Mouse (Mus musculus) neutrophil, adult 65 days (primary cell): ENCODE data around the gene Foxa1. TPM values are rescaled to one million over a fixed set of nuclear protein-coding genes. Genes with fewer than 3 reads are reported as not detected.

Experiments
- total RNA-seq: library from RNA; stranded (reverse); gene quantifications from 2 replicates; pipeline ENCODE4 v1.2.4, GENCODE M21; 2023

The Foxa1 gene
- not detected in 2 replicates for total RNA-seq

GRCm38 (mm10) chr12:57546415-57547201, at the start of gene Foxa1:
Foxa1 (minus strand) TSS chr12:57546916.

DNA sequence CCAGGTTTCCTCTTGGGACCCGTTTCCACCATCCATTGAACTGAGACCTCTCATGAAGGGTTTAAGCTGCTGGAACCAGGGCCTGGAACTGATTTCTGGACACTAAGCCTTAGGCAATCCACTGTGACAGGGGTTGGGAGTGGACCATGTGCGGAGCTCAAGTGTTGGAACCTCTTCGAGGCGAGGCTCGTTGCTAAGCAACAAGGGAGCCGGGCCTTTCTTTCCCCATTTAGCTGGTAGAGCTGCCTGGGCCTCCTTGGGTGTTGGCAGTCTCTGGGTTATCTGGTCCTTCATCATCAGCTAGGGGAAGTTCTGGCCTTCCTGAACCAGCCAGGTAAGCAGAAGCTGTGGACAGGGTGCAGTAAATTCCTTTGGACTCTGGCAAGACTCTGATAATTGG, 17.2 kb upstream of the Foxa1 start, which contains the start of gene Ttc6:
TSS of gene Ttc6 (plus strand) at position 205 of the 400 bp plus-strand sequence.

Other genes starting within 250 kb of the Foxa1 start
- gene Ttc6, start 17.2 kb upstream of the Foxa1 start, total RNA-seq = not detected in 2 replicates